Mouse (Mus musculus) T-helper 1 cell (primary cell): ENCODE data around the gene Slc12a5.

ENCODE experiments used
- in situ Hi-C: fragments of 300-600 bp; cut with MboI, MseI; formaldehyde crosslinking; loops from one replicate; pipeline ENCODE4 v1.15.1; 2025; ENCODE audit warnings: high pct_unique_total_duplicates

Slc12a5 gene

GRCm38 (mm10) chr2:164979749-164980148, 19.1 kb downstream of the Slc12a5 start:
- in situ Hi-C loops: no loop called here

GRCm38 (mm10) chr2:164985962-164986361, 25.4 kb downstream of the Slc12a5 start:
- in situ Hi-C loops: no loop called here

GRCm38 (mm10) chr2:164986371-164987027, 25.9 kb downstream of the Slc12a5 start:
- in situ Hi-C loops: no loop called here

GRCm38 (mm10) chr2:164988777-164989176, 28.2 kb downstream of the Slc12a5 start:
- in situ Hi-C loops: no loop called here

GRCm38 (mm10) chr2:164991111-164991510, 30.5 kb downstream of the Slc12a5 start:
- in situ Hi-C loops: no loop called here

GRCm38 (mm10) chr2:164991808-164992207, 31.2 kb downstream of the Slc12a5 start:
- in situ Hi-C loops: no loop called here

- in situ Hi-C loops: no loop called here
Measured at GRCm38 (mm10) chr2:164994156-164994555, 33.6 kb downstream of the Slc12a5 start.

GRCm38 (mm10) chr2:164994659-164995428, 34.2 kb downstream of the Slc12a5 start:
- in situ Hi-C loops: no loop called here

GRCm38 (mm10) chr2:164995976-164996375, 35.4 kb downstream of the Slc12a5 start:
- in situ Hi-C loops: no loop called here

GRCm38 (mm10) chr2:164996848-164997720, 36.5 kb downstream of the Slc12a5 start:
- in situ Hi-C loops: no loop called here

- in situ Hi-C loops: no loop called here
Measured at GRCm38 (mm10) chr2:164997721-164998428, 37.3 kb downstream of the Slc12a5 start.

- in situ Hi-C loops: no loop called here
Measured at GRCm38 (mm10) chr2:165001958-165002357, 41.4 kb downstream of the Slc12a5 start.

- in situ Hi-C loops: no loop called here
Measured at GRCm38 (mm10) chr2:165003108-165003507, 42.5 kb downstream of the Slc12a5 start.

GRCm38 (mm10) chr2:165004237-165004636, 43.6 kb downstream of the Slc12a5 start:
- in situ Hi-C loops: no loop called here

GRCm38 (mm10) chr2:165006813-165007212, 46.2 kb downstream of the Slc12a5 start:
- in situ Hi-C loops: no loop called here

GRCm38 (mm10) chr2:165007986-165008385, 47.4 kb downstream of the Slc12a5 start:
- in situ Hi-C loops: no loop called here

GRCm38 (mm10) chr2:165009161-165009560, 48.6 kb downstream of the Slc12a5 start:
- in situ Hi-C loops: no loop called here

GRCm38 (mm10) chr2:165009581-165009980, 49.0 kb downstream of the Slc12a5 start:
- in situ Hi-C loops: no loop called here

GRCm38 (mm10) chr2:165010351-165010750, 49.7 kb downstream of the Slc12a5 start:
- in situ Hi-C loops: loop anchor here (10.0 kb wide), 2 partner anchors 886 to 1874 kb away; no protein-coding TSS in a partner anchor

- in situ Hi-C loops: loop anchor here (10.0 kb wide), 2 partner anchors 890 to 1870 kb away; no protein-coding TSS in a partner anchor
Measured at GRCm38 (mm10) chr2:165014935-165015334, 54.3 kb downstream of the Slc12a5 start.

- in situ Hi-C loops: no loop called here
Measured at GRCm38 (mm10) chr2:165020490-165020889, 59.9 kb downstream of the Slc12a5 start.
